Mouse (Mus musculus) kidney, adult 2 months (tissue): ENCODE measurements around the gene Exoc6b.

Experiments
- CTCF ChIP-seq: fragments of 200-500 bp; conservative IDR thresholded peaks from 2 replicates; pipeline ENCODE4 v1.5.1; 2011; ENCODE audit warnings: low read depth, mild to moderate bottlenecking, control low read depth, low read length, moderate library complexity, mixed read lengths; ENCODE audit not compliant: insufficient read depth, insufficient read length
- POLR2A ChIP-seq: fragments of 200-500 bp; IDR thresholded peaks from one replicate; pipeline ENCODE4 v1.6.1; 2011; ENCODE audit warnings: low read depth, low read length, control low read depth

GRCm38 (mm10) chr6:84932953-84933921 is 136.1 kb downstream of the Exoc6b start:
- no peak for TF ChIP-seq POLR2A
- TF ChIP-seq CTCF = no peak
